Mouse (Mus musculus) midbrain, embryonic 11.5 days (tissue): ENCODE measurements at regions not wholly inside any gene's neighbourhood (a gene's known extent, or its start where the extent isn't known, plus 50 kb on each side); places are given as distances from the start of the nearest gene placed in this dataset.

Source experiments
- ATAC-seq: fragments of 200-750 bp; cut with Nextera tagmentation; 2 replicates; pipeline ENCODE4 v1.8.0; 2017; ENCODE audit warnings: moderate TSS enrichment, moderate library complexity; ENCODE audit not compliant: low FRiP score
- DNase-seq: peaks from one replicate; pipeline ENCODE4 v3.0.0; 2015; ENCODE audit warnings: low spot score; ENCODE audit errors: missing footprints
- H3K27ac ChIP-seq: fragments of 300-500 bp; sonication (generic); 2 replicates; pipeline ENCODE4 v1.5.1; 2014; ENCODE audit warnings: low read depth, low read length
- H3K27me3 ChIP-seq: fragments of 300-500 bp; sonication (generic); 2 replicates; pipeline ENCODE4 v1.6.1; 2014; ENCODE audit warnings: mild to moderate bottlenecking, low read length, moderate library complexity, mixed read lengths; ENCODE audit not compliant: control insufficient read depth, insufficient read depth
- H3K36me3 ChIP-seq: fragments of 300-500 bp; sonication (generic); 2 replicates; pipeline ENCODE4 v1.6.1; 2014; ENCODE audit warnings: mild to moderate bottlenecking, low read length, moderate library complexity, mixed read lengths; ENCODE audit not compliant: control insufficient read depth, insufficient read depth
- H3K4me1 ChIP-seq: fragments of 300-500 bp; sonication (generic); 2 replicates; pipeline ENCODE4 v1.6.1; 2014; ENCODE audit warnings: low read length; ENCODE audit not compliant: control insufficient read depth, insufficient read depth
- H3K4me2 ChIP-seq: fragments of 300-500 bp; sonication (generic); 2 replicates; pipeline ENCODE4 v1.6.1; 2014; ENCODE audit warnings: mild to moderate bottlenecking, moderate library complexity
- H3K4me3 ChIP-seq: fragments of 300-500 bp; sonication (generic); 2 replicates; pipeline ENCODE4 v1.5.1; 2014; ENCODE audit warnings: low read depth, low read length
- H3K9ac ChIP-seq: fragments of 300-500 bp; sonication (generic); 2 replicates; pipeline ENCODE4 v1.6.1; 2014; ENCODE audit warnings: low read length
- H3K9me3 ChIP-seq: fragments of 300-500 bp; sonication (generic); 2 replicates; pipeline ENCODE4 v1.6.1; 2016; ENCODE audit warnings: low read length; ENCODE audit not compliant: control insufficient read depth
- WGBS: fragments of 180-500 bp; shearing (Covaris S2); extraction: QIAGEN DNeasy Blood & Tissue Kit; methylation state at CpG from one replicate; pipeline ENCODE4 v1.1.7; 2014; 5-methylcytosine and 5-hydroxymethylcytosine counted together

DNA sequence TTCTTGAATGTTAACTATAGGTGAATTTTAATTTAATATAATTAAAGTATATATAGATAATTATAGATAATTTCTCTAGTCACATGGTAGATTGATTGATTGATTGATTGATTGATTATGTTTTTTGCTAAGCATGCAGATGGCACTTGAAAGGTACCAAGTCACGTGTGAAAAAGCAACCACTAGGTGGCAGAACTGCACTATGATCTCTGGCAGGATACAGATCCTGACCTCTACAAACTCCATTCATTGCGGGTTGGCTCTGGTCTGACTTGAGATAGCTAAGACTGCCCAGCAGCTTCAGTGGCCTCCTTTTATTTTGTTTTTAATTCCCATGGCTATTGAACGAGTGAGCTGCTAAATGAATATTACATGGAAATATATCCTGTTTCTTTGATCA is 229.7 kb upstream of the Grm3 start:
- Histone ChIP-seq H3K27ac (no peak overlapping the region), H3K9me3 (no peaks in the 10 kb centered on the region), H3K4me3 (no peak overlapping the region), H3K27me3 (no peaks in the 10 kb centered on the region), H3K4me1 (no peaks in the 10 kb centered on the region), H3K4me2 (no peak overlapping the region), H3K9ac (no peak overlapping the region), H3K36me3 (no peaks in the 10 kb centered on the region)
- DNase-seq: peak; percentile 91
- ATAC-seq: peak; percentile 88
- WGBS: 12% methylated on average over 3 of the region's 3 CpGs

DNA sequence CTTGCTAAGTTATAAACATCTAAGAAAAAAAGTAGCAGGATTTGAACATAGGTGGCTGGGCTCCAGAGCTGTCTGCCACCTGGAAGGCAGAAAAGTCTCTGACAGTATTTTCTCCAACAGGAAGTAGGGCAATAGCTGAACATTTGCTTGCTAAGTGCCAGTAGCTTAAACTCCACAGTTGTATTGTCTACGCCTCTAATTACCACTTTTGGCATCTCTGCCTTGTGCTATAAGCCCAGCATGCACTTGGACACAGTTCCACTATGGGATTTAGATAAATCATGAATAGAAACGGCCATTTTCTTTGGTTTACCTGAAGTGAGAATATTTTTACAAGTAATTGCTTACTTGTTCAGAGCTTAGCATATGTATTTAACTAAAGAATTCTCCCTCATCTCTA is 213.8 kb upstream of the Grm3 start:
- ATAC-seq (no peak), DNase-seq (no peak)
- Histone ChIP-seq H3K27me3 (no peaks in the 10 kb centered on the region), H3K9me3 (no peaks in the 10 kb centered on the region), H3K4me2 (no peak overlapping the region), H3K36me3 (no peaks in the 10 kb centered on the region), H3K4me3 (no peak overlapping the region), H3K4me1 (no peaks in the 10 kb centered on the region), H3K27ac (no peak overlapping the region), H3K9ac (no peak overlapping the region)
- WGBS: 87% methylated on average over 2 of the region's 2 CpGs

DNA sequence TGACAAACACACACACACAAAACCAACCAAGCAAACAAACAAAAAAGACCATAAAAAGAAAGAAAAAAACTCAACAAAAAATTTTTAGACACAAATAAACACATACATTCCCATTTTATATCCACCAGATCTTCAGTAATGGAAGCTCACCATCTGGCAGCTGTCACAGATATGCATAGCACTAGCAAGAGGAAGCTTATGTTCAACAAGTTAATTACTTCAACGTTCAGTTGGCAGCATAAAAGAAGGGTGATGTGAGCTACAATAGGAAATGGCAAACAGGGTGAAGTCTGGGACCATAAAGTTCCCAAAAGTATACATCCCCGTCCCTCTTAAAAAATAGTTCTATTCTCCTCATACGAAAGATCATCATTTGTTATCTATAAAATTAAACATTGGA is 188.0 kb upstream of the Grm3 start:
- WGBS: 80% methylated on average over 3 of the region's 3 CpGs
- H3K4me1 ChIP-seq: no peaks in the 10 kb centered on the region
- H3K9ac ChIP-seq: no peak overlapping the region
- H3K36me3 ChIP-seq: no peaks in the 10 kb centered on the region
- no peak for ATAC-seq
- no peaks in the 10 kb centered on the region for H3K9me3 ChIP-seq
- H3K4me2 ChIP-seq: no peak overlapping the region
- H3K4me3 ChIP-seq: no peak overlapping the region
- no peak for DNase-seq
- H3K27ac ChIP-seq: no peak overlapping the region
- H3K27me3 ChIP-seq: no peaks in the 10 kb centered on the region

DNA sequence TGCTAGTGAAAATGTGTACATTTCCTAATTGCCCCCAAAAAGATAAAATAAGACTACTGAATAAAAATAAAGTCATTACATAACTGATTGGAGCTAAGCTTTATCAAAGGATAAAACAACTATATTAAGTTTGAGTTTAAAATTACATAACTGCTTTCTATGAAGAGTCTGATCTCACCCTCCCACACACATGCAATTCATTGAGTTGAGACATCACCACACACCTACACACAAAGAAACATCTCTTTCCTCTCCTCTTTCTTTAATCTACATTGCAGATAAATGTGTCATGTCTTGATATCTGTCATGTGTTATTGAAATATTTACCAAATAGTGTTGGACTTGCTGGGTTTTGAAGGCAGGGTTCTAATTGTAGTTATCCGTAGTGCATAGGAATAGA is 186.8 kb upstream of the Grm3 start:
- Histone ChIP-seq H3K9me3 (no peaks in the 10 kb centered on the region), H3K27me3 (no peaks in the 10 kb centered on the region), H3K4me2 (no peak overlapping the region), H3K9ac (no peak overlapping the region), H3K36me3 (no peaks in the 10 kb centered on the region), H3K27ac (no peak overlapping the region), H3K4me3 (no peak overlapping the region), H3K4me1 (no peaks in the 10 kb centered on the region)
- WGBS: 90% methylated on average over 1 of the region's 1 CpGs
- DNase-seq (no peak), ATAC-seq (no peak)

DNA sequence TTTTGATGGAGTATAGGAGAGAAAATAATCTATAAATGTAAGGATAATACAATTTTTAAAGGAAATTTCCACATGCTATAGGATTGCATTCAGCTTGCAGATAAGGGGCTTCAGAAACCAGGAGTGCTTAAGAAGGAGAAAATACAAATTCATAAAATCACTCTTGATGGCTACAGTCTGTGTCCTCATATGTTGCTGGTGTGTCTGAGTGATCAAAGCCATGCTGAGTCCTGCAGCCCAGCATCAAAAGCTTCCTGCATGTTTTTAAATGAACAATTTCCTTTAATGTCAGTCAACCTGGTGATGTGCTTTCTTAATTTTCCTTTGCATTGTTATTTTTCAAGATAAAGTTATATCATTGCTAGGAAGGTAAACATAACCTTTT is 186.1 kb upstream of the Grm3 start:
- H3K4me2 ChIP-seq: no peak overlapping the region
- H3K4me1 ChIP-seq: no peaks in the 10 kb centered on the region
- H3K4me3 ChIP-seq: no peak overlapping the region
- DNase-seq (no peak), ATAC-seq (peak; percentile 45)
- H3K27me3 ChIP-seq: no peaks in the 10 kb centered on the region
- no peak overlapping the region for H3K9ac ChIP-seq
- no peak overlapping the region for H3K27ac ChIP-seq
- no peaks in the 10 kb centered on the region for H3K9me3 ChIP-seq
- H3K36me3 ChIP-seq: no peaks in the 10 kb centered on the region

DNA sequence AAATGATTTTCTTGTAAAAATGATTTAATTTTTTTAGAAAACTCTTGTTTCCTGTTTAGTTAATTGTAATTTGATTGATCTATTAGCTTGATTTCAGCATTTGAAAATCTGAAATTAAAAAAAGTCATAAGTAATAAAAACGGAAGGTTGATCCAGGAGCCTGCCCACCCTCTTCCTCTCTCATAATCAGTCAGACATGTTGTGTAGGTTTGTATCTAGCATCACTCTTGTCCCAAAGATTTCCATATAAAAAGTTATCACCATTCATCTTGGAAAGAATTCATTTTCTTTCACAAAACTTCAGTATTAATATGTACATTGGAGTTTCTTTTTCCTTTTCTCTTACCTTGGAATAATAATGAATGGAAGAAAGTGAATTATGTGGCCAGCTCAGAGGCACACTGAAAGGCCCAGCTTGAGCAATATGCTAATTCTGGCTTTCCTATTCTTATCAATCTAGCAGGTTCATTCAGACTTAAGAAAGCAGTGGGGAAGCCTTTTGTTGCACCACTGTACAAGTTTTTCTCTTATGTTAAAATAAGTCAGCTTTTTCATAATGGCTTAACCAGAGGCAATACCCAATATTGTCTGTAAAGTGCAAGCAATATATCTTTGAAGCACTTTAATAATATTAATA is 185.6 kb upstream of the Grm3 start:
- H3K9ac ChIP-seq: no peak overlapping the region
- H3K27ac ChIP-seq: no peak overlapping the region
- no peak overlapping the region for H3K4me3 ChIP-seq
- DNase-seq: no peak
- peak; percentile 87 for ATAC-seq
- no peaks in the 10 kb centered on the region for H3K36me3 ChIP-seq
- H3K9me3 ChIP-seq: no peaks in the 10 kb centered on the region
- H3K4me2 ChIP-seq: no peak overlapping the region
- WGBS: 74% methylated on average over 1 of the region's 1 CpGs
- H3K27me3 ChIP-seq: no peaks in the 10 kb centered on the region
- H3K4me1 ChIP-seq: no peaks in the 10 kb centered on the region

DNA sequence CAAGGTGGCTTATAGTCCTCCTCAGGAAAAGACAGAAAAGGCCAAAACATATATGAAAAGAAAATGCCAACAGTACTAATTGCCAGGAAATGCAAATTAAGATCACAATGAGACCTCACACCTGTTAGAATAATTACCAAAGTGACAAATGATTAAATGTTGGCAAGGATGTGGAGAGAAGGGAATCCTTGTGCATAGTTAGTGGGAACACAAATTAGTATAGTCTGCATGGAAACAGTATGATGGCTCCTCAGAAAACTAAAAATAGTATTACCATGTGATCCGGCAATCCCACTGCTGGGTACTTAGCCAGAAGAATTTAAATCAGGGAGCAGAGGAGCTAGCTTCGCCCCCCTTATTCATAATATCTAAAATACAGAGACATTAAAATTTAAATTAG is 170.3 kb upstream of the Grm3 start:
- Histone ChIP-seq H3K27ac (no peak overlapping the region), H3K4me2 (no peak overlapping the region), H3K9ac (no peak overlapping the region), H3K27me3 (no peaks in the 10 kb centered on the region), H3K9me3 (no peaks in the 10 kb centered on the region), H3K4me3 (no peak overlapping the region), H3K4me1 (no peaks in the 10 kb centered on the region), H3K36me3 (no peaks in the 10 kb centered on the region)
- 78% methylated on average over 2 of the region's 2 CpGs for WGBS
- no peak for DNase-seq
- no peak for ATAC-seq

DNA sequence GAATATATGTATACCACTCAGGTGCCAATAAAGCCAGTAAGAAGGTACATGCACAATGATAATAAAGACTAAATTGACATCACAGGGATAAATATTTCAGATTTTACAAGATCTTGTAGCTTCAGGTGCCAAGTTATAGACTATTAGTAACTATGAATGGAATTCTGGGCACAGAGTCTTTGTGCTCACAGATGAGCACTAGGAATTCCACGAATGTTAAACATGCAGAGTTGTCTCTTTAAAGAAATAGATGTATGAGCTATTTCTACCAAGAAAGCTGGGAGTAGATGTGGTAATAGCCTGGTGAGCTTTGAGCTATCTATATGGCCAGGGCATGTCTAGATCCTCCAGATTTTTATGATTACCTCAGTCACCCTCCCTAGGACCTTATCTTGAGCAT is 153.1 kb upstream of the Grm3 start:
- ATAC-seq: no peak
- Histone ChIP-seq H3K36me3 (no peaks in the 10 kb centered on the region), H3K27ac (no peak overlapping the region), H3K9ac (no peak overlapping the region), H3K27me3 (no peaks in the 10 kb centered on the region), H3K9me3 (no peaks in the 10 kb centered on the region), H3K4me3 (no peak overlapping the region), H3K4me2 (no peak overlapping the region), H3K4me1 (no peaks in the 10 kb centered on the region)
- 68% methylated on average over 1 of the region's 1 CpGs for WGBS
- DNase-seq: no peak

DNA sequence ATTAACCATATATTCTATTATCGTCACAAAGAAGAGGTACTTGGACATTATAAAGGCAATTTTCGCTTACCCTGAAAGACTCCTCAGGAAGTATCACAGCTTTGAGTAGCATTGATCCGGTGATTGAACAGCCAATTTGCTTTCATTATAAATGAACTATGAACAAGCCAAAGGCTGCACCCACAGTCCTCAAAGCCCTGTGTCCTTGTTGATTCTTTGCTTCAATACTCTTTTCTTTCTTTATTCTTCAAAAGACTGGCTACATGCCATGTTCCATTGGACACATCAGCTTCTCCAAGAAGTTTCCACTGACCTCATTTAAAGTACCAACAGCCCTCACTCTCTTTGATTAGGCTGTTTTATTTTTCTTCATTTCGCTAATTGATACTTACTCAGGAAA is 144.1 kb upstream of the Grm3 start:
- ATAC-seq: no peak
- no peak overlapping the region for H3K9ac ChIP-seq
- no peaks in the 10 kb centered on the region for H3K36me3 ChIP-seq
- no peaks in the 10 kb centered on the region for H3K4me1 ChIP-seq
- H3K27ac ChIP-seq: no peak overlapping the region
- H3K9me3 ChIP-seq: no peaks in the 10 kb centered on the region
- no peak overlapping the region for H3K4me2 ChIP-seq
- no peak overlapping the region for H3K4me3 ChIP-seq
- WGBS: 82% methylated on average over 4 of the region's 4 CpGs
- H3K27me3 ChIP-seq: no peaks in the 10 kb centered on the region
- no peak for DNase-seq

DNA sequence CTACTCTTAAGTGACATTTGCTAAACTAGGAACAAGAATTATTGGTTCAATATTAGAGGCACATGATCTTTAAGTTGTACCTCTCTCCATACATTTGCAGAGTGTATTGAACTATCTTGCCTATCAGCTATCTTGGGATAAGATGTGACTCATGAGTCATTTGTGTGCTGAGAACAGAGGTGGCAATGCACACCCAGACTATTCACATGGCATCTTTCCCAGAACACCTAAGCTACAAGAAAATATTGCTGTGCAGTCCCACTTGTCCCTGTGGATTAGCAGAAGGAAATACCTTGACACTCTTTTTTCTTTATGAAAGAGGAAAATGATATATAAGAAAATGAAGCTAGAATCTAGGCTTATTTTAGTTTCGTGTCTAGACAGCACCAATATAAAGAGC is 104.8 kb upstream of the Grm3 start:
- no peaks in the 10 kb centered on the region for H3K27me3 ChIP-seq
- no peak overlapping the region for H3K9ac ChIP-seq
- H3K9me3 ChIP-seq: no peaks in the 10 kb centered on the region
- ATAC-seq (no peak), DNase-seq (no peak)
- no peak overlapping the region for H3K4me2 ChIP-seq
- no peak overlapping the region for H3K27ac ChIP-seq
- no peaks in the 10 kb centered on the region for H3K36me3 ChIP-seq
- H3K4me3 ChIP-seq: no peak overlapping the region
- 70% methylated on average over 1 of the region's 1 CpGs for WGBS
- H3K4me1 ChIP-seq: no peaks in the 10 kb centered on the region
